Mouse (Mus musculus): ENCODE results near the gene Kif24.

GRCm38 (mm10) chr4:41447595-41447994 is 17.1 kb downstream of the Kif24 start:
- TF ChIP-seq GATA1 (IDR thresholded peaks at IDR 0.05; ENCODE audit: borderline replicate concordance, low read length) (no peak), FLI1 (IDR thresholded peaks at IDR 0.05; ENCODE audit: low read length) (no peak)
